8 mouse cellular contexts compared by ENCODE assay signal in genomic region chr1:133146014-133147009, GRCm38 (mm10). TPM values are rescaled to one million over a fixed set of nuclear protein-coding genes. Genes with fewer than 3 reads are reported as not detected.
DNase-seq lines count a peak whose midpoint lies in the region; ATAC-seq lines count a peak whose summit lies in the region.

No protein-coding gene starts in this region.

- no peaks in the 10 kb centered on the region for H3K27me3 ChIP-seq in forebrain, embryonic 13.5 days
- no peaks in the 10 kb centered on the region for H3K27me3 ChIP-seq in neural tube, embryonic 15.5 days (replicated peaks)

- H3K4me3 ChIP-seq in forebrain, embryonic 13.5 days = no peak overlapping the region
- no peak overlapping the region for H3K4me3 ChIP-seq in neural tube, embryonic 15.5 days (replicated peaks)

- H3K36me3 ChIP-seq in forebrain, embryonic 13.5 days (ENCODE audit: poor library complexity, severe bottlenecking) = peaks cover 11% of the 10 kb centered on the region
- H3K36me3 ChIP-seq in neural tube, embryonic 15.5 days = peaks cover 2% of the 10 kb centered on the region

- no peaks in the 10 kb centered on the region for H3K4me1 ChIP-seq in forebrain, embryonic 13.5 days
- peaks cover 4% of the 10 kb centered on the region; the same call in 1 of the 2 replicates for H3K4me1 ChIP-seq in neural tube, embryonic 15.5 days

- DNase-seq in spleen, adult 18-20 months = peak; percentile 19 to 44
- no peak for DNase-seq in spleen, adult 12 weeks (ENCODE audit: low spot score)
- peak; percentile 62 to 63 for DNase-seq in adrenal gland, postnatal 36 days
- DNase-seq in kidney, adult 8-10 months = peak; percentile 38 to 57
- peak; percentile 46 to 67 for DNase-seq in lung, adult 18-20 months
- no peak for DNase-seq in ovary, postnatal 36 days (ENCODE audit: low spot score)

- H3K9ac ChIP-seq in forebrain, embryonic 13.5 days = no peak overlapping the region
- no peak overlapping the region for H3K9ac ChIP-seq in neural tube, embryonic 15.5 days (replicated peaks)

- H3K4me2 ChIP-seq in forebrain, embryonic 13.5 days = no peak overlapping the region
- H3K4me2 ChIP-seq in neural tube, embryonic 15.5 days = no peak overlapping the region

- no peak overlapping the region for H3K27ac ChIP-seq in forebrain, embryonic 13.5 days
- no peak overlapping the region for H3K27ac ChIP-seq in neural tube, embryonic 15.5 days (replicated peaks)

- WGBS in forebrain, embryonic 13.5 days = 65% methylated on average over 22 of the region's 22 CpGs
- WGBS in neural tube, embryonic 15.5 days = 60% methylated on average over 22 of the region's 22 CpGs

- ATAC-seq in forebrain, embryonic 13.5 days = peak; percentile 45; the same call in 1 of the 2 replicates
- ATAC-seq in neural tube, embryonic 15.5 days (ENCODE audit: low FRiP score) = peak; percentile 53; the same call in 1 of the 2 replicates

- H3K9me3 ChIP-seq in forebrain, embryonic 13.5 days (replicated peaks) = 0 out of 2 replicates have a peak, but pooled peaks cover 5% of the 10 kb centered on the region
- H3K9me3 ChIP-seq in neural tube, embryonic 15.5 days (replicated peaks) = no peaks in the 10 kb centered on the region

RNA-seq across cellular contexts. Expression of gene Ppp1r15b, which starts 15.4 kb away (rescaled TPM):
- total RNA-seq in adrenal gland, postnatal 36 days (2021) = 10 to 100 TPM; 92.4 to 97.3 TPM
- 34.8 and 38.6 TPM in 2 replicates for polyA plus RNA-seq in forebrain, embryonic 13.5 days (2015; fragmentation: Nextera tagmentation; extraction: Ambion mirVana)
- 23.4 and 25.4 TPM in 2 replicates for polyA plus RNA-seq in neural tube, embryonic 15.5 days (2015; fragmentation: Nextera tagmentation; extraction: Ambion mirVana)

RNA-seq across cellular contexts. Expression of gene Plekha6, which starts 17.7 kb away (rescaled TPM):
- 10 to 100 TPM; 14.3 to 18.8 TPM for total RNA-seq in adrenal gland, postnatal 36 days (2021)
- 13.5 and 14.9 TPM in 2 replicates for polyA plus RNA-seq in forebrain, embryonic 13.5 days (2015; fragmentation: Nextera tagmentation; extraction: Ambion mirVana)
- 17.1 and 20.5 TPM in 2 replicates for polyA plus RNA-seq in neural tube, embryonic 15.5 days (2015; fragmentation: Nextera tagmentation; extraction: Ambion mirVana)

Comparison
In these comparisons a context has a peak if more than half of its experiments do, and no peak if none do; other contexts are left out.
1. DNase-seq: peak in spleen, adult 18-20 months (2 of 2), adrenal gland, postnatal 36 days (2 of 2), kidney, adult 8-10 months (2 of 2) and lung, adult 18-20 months (2 of 2); none in spleen, adult 12 weeks (single experiment) and ovary, postnatal 36 days (single experiment).